Mouse (Mus musculus): Measurements from ENCODE around the gene Slc35a3.

DNA sequence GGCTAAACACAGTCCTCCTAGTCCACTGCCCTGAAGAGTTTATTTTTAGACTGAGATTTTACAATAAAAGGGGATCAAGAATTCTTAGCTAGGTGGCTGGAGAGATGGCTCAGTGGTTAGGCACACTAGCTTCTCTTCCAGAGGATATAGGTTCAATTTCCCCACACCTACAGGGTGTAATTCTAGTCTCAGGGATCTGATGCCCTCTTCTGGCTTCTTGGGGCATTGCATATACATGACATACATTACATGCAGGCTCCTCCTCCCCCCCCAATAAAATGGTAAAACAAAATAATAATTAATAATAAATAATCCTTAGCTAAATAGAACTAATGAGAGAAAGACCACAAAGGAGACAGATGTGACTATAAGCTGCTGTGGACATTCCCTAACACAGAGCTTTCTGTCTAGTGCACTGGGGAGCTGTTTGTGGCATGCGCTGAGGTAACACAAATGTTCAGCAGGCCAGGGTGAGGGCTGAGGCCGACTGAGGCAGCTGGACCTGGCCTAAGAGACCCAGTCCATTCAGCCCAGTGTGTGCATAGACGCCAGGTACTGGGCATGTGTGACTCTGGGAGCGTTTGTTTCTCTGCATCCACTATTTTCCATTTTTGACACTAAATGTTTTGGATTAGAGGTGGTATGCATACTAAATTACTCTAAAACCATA is 38.7 kb upstream of the Slc35a3 start:
- no peak for TF ChIP-seq CTCF (IDR thresholded peaks at IDR 0.05; ENCODE audit: control insufficient read depth, insufficient read depth, low read length)
- no peak for TF ChIP-seq POLR2A (IDR thresholded peaks at IDR 0.05; ENCODE audit: borderline replicate concordance, control insufficient read depth, low read depth, low read length)

Data from bone marrow, adult 2 months (tissue).